Mouse (Mus musculus) CD4-positive helper T cell, adult 2 months (primary cell): ENCODE measurements around the gene Fryl.
A peak's percentile ranks its signal among the peaks of the same experiment; 100 is the strongest.

ENCODE experiments used
- DNase-seq: peaks from one replicate; pipeline ENCODE4 v3.0.0-alpha.2; 2012; ENCODE audit warnings: low read depth, missing footprints, low spot score

Fryl gene

GRCm38 (mm10) chr5:73257096-73257495 lies 677 bp upstream of the Fryl start:
- peak; percentile 76 for DNase-seq

- DNase-seq, result peak; percentile 72
Measured at GRCm38 (mm10) chr5:73255321-73256251, 833 bp downstream of the Fryl start.

GRCm38 (mm10) chr5:73254660-73255059 lies 1.8 kb downstream of the Fryl start:
- peak; percentile 50 for DNase-seq

- no peak for DNase-seq
Measured at GRCm38 (mm10) chr5:73252739-73253138, 3.7 kb downstream of the Fryl start.

GRCm38 (mm10) chr5:73249341-73249740 lies 7.1 kb downstream of the Fryl start:
- DNase-seq, result no peak

- DNase-seq, result no peak
Measured at GRCm38 (mm10) chr5:73248211-73248610, 8.2 kb downstream of the Fryl start.

GRCm38 (mm10) chr5:73246414-73246813 lies 10.0 kb downstream of the Fryl start:
- DNase-seq, result no peak

GRCm38 (mm10) chr5:73244403-73244802 lies 12.0 kb downstream of the Fryl start:
- DNase-seq, result no peak

- no peak for DNase-seq
Measured at GRCm38 (mm10) chr5:73241966-73242365, 14.5 kb downstream of the Fryl start.

- peak; percentile 44 for DNase-seq
Measured at GRCm38 (mm10) chr5:73241332-73241731, 15.1 kb downstream of the Fryl start.

- no peak for DNase-seq
Measured at GRCm38 (mm10) chr5:73240391-73240790, 16.0 kb downstream of the Fryl start.

- peak; percentile 27 for DNase-seq
Measured at GRCm38 (mm10) chr5:73236894-73237334, 19.5 kb downstream of the Fryl start.

GRCm38 (mm10) chr5:73235201-73235600 lies 21.2 kb downstream of the Fryl start:
- no peak for DNase-seq

- DNase-seq, result no peak
Measured at GRCm38 (mm10) chr5:73233018-73233881, 23.2 kb downstream of the Fryl start.

- DNase-seq, result no peak
Measured at GRCm38 (mm10) chr5:73232267-73232666, 24.2 kb downstream of the Fryl start.

- no peak for DNase-seq
Measured at GRCm38 (mm10) chr5:73231835-73232234, 24.6 kb downstream of the Fryl start.

GRCm38 (mm10) chr5:73230171-73230570 lies 26.2 kb downstream of the Fryl start:
- DNase-seq, result no peak

- no peak for DNase-seq
Measured at GRCm38 (mm10) chr5:73229467-73229866, 27.0 kb downstream of the Fryl start.

- no peak for DNase-seq
Measured at GRCm38 (mm10) chr5:73228291-73229049, 27.9 kb downstream of the Fryl start.

GRCm38 (mm10) chr5:73227518-73228101 lies 28.8 kb downstream of the Fryl start:
- no peak for DNase-seq

GRCm38 (mm10) chr5:73223065-73223464 lies 33.4 kb downstream of the Fryl start:
- peak; percentile 70 for DNase-seq
